Mouse (Mus musculus) layer of hippocampus, postnatal 10 days (tissue): ENCODE data around the gene Vipr1. TPM values are rescaled to one million over a fixed set of nuclear protein-coding genes. Genes with fewer than 3 reads are reported as not detected.

Experiments used
- DNase-seq, 2 experiments: peaks; one replicate each; pipeline ENCODE4 v3.0.0; 2021; ENCODE audit warnings: low spot score in 2 of 2
- total RNA-seq, 2 experiments: library from RNA; stranded (reverse); gene quantifications; 2 replicates each; pipeline ENCODE4 v1.2.3; 2021

The Vipr1 gene
- total RNA-seq, 2 experiments from 2014 or later = 10.0 to 10.3 TPM

DNA sequence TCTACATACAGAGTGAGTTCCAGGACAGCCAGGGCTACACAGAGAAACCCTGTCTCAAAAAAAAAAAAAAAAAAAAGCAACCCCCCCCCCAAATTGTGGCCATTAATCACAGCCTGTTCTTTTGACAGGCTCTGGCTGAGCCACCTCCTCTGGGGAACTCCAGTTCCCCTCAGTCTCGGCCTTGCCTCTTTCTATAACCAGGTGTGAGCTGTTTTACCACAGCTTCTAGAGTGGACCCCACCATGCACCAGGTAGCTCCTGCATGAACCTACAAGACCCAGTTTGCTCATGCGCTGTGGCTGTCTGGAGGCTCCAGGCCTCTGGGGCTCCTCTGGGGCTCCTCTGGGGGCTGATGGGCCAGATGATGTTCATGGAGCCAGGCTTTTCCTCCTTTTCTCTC lies 33.0 kb downstream of the Vipr1 start:
- no peak for DNase-seq

GRCm38 (mm10) chr9:121677069-121677468 lies 34.6 kb downstream of the Vipr1 start:
- no peak for DNase-seq

- no peak for DNase-seq
Measured at GRCm38 (mm10) chr9:121677476-121677875, 35.0 kb downstream of the Vipr1 start.

DNA sequence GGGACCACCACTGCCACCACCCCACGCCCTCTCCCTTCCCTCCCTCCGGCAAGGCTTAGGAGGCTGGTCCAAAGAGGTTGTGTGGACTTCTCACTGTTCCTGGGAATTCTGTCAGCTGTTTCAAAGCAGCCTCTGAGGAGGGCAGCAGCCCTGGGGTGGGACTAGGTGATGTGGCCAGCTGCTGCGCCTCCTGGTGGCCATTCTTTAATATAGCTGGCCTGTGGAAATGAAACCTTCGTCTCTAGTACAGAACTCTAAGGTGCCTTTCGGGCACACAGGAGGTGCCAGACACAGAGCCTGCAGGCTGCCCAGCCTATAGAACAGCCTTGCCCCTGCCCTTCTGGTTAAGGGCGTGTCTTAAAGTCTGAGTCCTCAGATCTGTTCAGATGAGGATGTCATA lies 37.0 kb downstream of the Vipr1 start:
- DNase-seq = peak; percentile 60 to 66

- DNase-seq = no peak
Measured at GRCm38 (mm10) chr9:121681191-121681590, 38.7 kb downstream of the Vipr1 start.

DNA sequence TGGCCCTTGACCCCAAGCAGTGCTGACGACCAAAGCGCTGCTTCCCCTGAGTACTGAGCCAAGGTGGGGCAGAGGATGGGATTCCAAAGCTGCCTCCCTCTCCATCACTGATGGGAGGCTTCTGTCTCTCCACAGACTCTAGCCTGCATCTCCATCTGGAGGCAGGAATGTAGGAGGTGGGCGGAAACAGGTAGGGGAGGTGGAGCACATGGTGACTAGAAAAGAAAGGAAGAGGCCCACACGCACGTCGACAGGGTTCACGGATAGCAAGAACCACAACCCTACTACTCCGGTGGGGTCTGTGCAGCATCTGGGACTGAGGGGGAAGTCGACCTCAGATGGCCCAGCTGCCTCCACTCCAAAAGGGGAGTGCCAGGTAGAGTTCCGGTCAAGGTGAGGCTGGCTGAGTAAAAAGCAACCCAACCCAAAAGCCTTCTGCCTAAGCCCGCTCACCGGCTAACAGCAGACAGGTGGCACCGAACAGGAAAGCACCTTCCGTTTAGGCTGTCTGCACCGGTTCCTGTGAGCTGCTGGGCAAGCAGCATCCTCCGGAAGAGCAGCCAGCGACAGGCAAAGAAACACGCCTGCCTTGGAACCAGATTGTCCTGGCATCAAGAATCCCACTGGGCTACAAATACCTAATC lies 39.6 kb downstream of the Vipr1 start:
- no peak for DNase-seq

GRCm38 (mm10) chr9:121684702-121685101 lies 42.2 kb downstream of the Vipr1 start:
- no peak for DNase-seq

GRCm38 (mm10) chr9:121690200-121690651 lies 47.7 kb downstream of the Vipr1 start:
- DNase-seq = peak; percentile 47 to 66

- DNase-seq = no peak
Measured at GRCm38 (mm10) chr9:121690734-121691133, 48.2 kb downstream of the Vipr1 start.

DNA sequence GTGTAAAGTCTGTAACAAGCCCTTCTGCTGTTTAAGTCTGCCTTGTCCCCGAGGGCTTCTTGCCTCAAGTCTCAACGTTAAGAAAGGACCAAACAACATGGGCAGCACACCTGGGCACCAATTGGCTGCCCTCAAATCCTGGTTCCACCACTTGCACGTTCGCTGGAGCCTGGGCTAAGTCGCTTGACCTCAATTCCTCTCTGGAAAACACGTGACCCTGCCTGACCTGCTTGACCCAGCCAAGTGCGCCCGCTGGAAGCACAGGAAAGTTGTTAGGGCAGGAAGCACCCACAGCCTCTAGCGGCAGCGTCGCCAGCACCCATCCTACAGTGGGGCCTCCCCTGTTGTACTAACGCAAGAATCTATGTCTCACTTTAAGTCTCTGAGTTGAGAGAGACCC lies 52.2 kb downstream of the Vipr1 start:
- no peak for DNase-seq

GRCm38 (mm10) chr9:121696626-121697025 lies 54.1 kb downstream of the Vipr1 start:
- DNase-seq = no peak

GRCm38 (mm10) chr9:121697150-121698049 lies 54.9 kb downstream of the Vipr1 start:
- peak; percentile 75 to 81 for DNase-seq

DNA sequence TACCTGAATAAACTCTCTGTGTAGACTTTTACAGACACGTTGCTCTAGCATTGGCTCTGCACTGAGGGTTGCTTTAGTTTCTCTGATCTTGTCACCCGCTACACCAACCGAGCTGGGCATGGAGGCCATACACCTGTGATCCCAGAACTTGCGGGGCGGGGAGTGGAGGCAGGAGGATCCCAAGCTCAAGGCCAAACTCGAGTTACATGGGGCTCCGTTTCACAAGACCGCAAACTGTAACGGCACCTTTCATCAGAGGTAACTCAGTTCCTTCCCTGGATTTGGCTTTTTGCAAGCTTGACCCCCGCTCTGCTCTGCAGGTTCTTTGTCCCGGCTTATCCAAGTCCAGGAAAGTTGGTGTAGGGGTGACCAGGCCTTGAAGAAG lies 61.7 kb downstream of the Vipr1 start:
- DNase-seq = no peak

GRCm38 (mm10) chr9:121704646-121705625 lies 62.4 kb downstream of the Vipr1 start, which contains the start of gene Sec22c:
Gene Sec22c, minus strand, starts transcription at chr9:121705490.
- DNase-seq = peak; percentile 78 to 85

- no peak for DNase-seq
Measured at GRCm38 (mm10) chr9:121706029-121706675, 63.6 kb downstream of the Vipr1 start.

GRCm38 (mm10) chr9:121707801-121708200 lies 65.3 kb downstream of the Vipr1 start:
- no peak for DNase-seq

GRCm38 (mm10) chr9:121708506-121709486 lies 66.3 kb downstream of the Vipr1 start:
- DNase-seq = peak; percentile 4 to 11

DNA sequence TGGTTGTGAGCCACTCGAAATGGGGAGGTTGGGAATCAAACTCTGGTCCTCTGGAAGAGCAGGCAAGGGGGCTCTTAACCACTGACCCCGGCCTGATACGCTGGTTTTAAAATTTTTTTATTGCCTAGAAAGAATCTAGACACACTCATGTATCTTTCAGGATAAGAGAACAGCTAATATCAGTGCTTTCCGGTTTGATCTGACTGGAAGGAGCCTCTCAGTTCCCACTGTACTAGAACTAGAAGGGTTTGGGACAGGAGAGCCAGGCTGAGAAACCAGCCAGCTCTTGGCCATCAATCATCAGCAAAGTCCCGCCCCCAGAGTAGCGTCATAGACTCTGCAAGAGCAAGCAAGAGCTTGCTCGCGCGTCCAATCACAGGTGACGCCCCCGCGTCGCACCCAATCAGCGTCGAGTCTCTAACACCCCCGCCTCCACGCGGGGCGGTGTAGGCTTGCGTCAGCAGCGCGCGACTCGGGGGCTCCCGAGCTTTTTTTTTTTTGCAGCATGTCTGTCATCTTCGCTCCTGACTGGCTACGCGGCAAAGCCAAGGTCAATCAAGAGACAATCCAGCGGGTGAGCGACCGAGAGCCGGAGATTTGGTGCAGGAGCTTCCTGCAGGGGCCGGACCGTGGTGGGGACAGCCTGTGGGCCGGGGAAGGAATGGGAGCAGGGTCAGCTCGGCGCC lies 67.5 kb downstream of the Vipr1 start, which contains the start of gene Ss18l2:
TSS of gene Ss18l2 (plus strand) at position 432 of the 686 bp plus-strand sequence.
- DNase-seq = peak; percentile 96 to 97

DNA sequence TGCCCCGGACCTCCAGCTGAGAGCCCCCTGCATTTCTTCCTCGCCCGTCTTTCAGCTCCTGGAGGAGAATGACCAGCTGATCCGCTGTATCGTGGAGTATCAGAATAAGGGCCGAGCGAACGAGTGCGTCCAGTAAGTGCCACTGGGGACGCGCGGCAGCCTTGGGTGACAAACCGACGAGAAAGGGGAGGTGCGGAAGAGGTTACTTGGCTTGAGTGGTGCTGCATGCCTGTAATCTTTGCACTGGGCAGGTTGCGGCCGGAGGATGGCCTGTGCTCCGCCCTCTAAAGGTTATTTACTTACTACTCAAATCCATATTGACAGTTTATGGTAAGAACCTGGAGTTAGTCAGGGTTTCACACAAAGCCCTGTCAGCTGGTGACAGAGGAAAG lies 68.1 kb downstream of the Vipr1 start:
- DNase-seq = no peak
